Mouse (Mus musculus) small intestine, adult 2 months (tissue): ENCODE results near the gene Specc1l. TPM values are rescaled to one million over a fixed set of nuclear protein-coding genes. Genes with fewer than 3 reads are reported as not detected.
A peak's percentile ranks its signal among the peaks of the same experiment; 100 is the strongest.

Experiments
- H3K27ac ChIP-seq: fragments of 200-500 bp; 2 replicates; pipeline ENCODE4 v1.5.1; 2012; ENCODE audit warnings: low read depth, low read length, control low read depth, inconsistent platforms; ENCODE audit not compliant: insufficient read depth
- H3K27me3 ChIP-seq: fragments of 200-500 bp; 2 replicates; pipeline ENCODE4 v1.6.1; 2012; ENCODE audit warnings: mild to moderate bottlenecking, moderate library complexity, low read length, inconsistent platforms; ENCODE audit not compliant: control insufficient read depth, insufficient read depth
- H3K36me3 ChIP-seq: fragments of 200-500 bp; 2 replicates; pipeline ENCODE4 v1.6.1; 2012; ENCODE audit warnings: mild to moderate bottlenecking, low read length, control low read depth, inconsistent platforms; ENCODE audit not compliant: control insufficient read depth, insufficient read depth
- H3K4me1 ChIP-seq: fragments of 200-500 bp; 2 replicates; pipeline ENCODE4 v1.6.1; 2012; ENCODE audit warnings: low read length, inconsistent platforms, mixed read lengths; ENCODE audit not compliant: control insufficient read depth, insufficient read depth, insufficient read length
- H3K4me3 ChIP-seq: fragments of 200-500 bp; 2 replicates; pipeline ENCODE4 v1.5.1; 2012; ENCODE audit warnings: low read depth, mild to moderate bottlenecking, control low read depth, inconsistent platforms, low read length, moderate library complexity
- CTCF ChIP-seq: fragments of 200-500 bp; IDR thresholded peaks from 2 replicates; pipeline ENCODE4 v1.5.1; 2012; ENCODE audit warnings: low read depth, mild to moderate bottlenecking, control low read depth, inconsistent platforms, low read length, moderate library complexity, mixed read lengths; ENCODE audit not compliant: insufficient replicate concordance, insufficient read length; ENCODE audit errors: extremely low read depth
- POLR2A ChIP-seq: fragments of 200-500 bp; IDR thresholded peaks from 2 replicates; pipeline ENCODE4 v1.6.1; 2012; ENCODE audit warnings: low read depth, mild to moderate bottlenecking, control low read depth, inconsistent platforms, low read length, moderate library complexity
- WGBS: fragments of 180-500 bp; shearing (Covaris S2); methylation state at CpG from one replicate; pipeline ENCODE4 v1.1.7; 2018; 5-methylcytosine and 5-hydroxymethylcytosine counted together
- polyA plus RNA-seq: library from polyadenylated mRNA; depleted of rRNA; stranded (reverse); fragments of >200 nt; gene quantifications from 2 replicates; pipeline ENCODE4 v1.2.3, GENCODE M21; 2012

Specc1l gene
- polyA plus RNA-seq, 1 experiment, result 48.2 TPM

- Histone ChIP-seq H3K27me3 (no peaks in the 10 kb centered on the region), H3K4me1 (no peaks in the 10 kb centered on the region; the same call in 1 of the 2 replicates), H3K36me3 (peaks cover 63% of the 10 kb centered on the region), H3K4me3 (peak overlapping the region; percentile 11), H3K27ac (peak overlapping the region; percentile 69)
- TF ChIP-seq POLR2A (no peak), CTCF (no peak)
- WGBS, result 70% methylated on average over 8 of the region's 8 CpGs
These were observed 35.4 kb upstream of the Specc1l start for GRCm38 (mm10) chr10:75176494-75176893.

GRCm38 (mm10) chr10:75178911-75179310 lies 33.0 kb upstream of the Specc1l start:
- 92% methylated on average over 5 of the region's 5 CpGs for WGBS
- Histone ChIP-seq H3K27ac (no peak overlapping the region), H3K4me3 (no peak overlapping the region), H3K4me1 (no peaks in the 10 kb centered on the region; the same call in 1 of the 2 replicates), H3K36me3 (peaks cover 77% of the 10 kb centered on the region), H3K27me3 (no peaks in the 10 kb centered on the region)
- TF ChIP-seq POLR2A, result no peak
- TF ChIP-seq CTCF, result no peak

- Histone ChIP-seq H3K4me1 (peaks cover under 1% of the 10 kb centered on the region; the same call in 1 of the 2 replicates), H3K4me3 (no peak overlapping the region), H3K36me3 (peaks cover 63% of the 10 kb centered on the region), H3K27ac (no peak overlapping the region), H3K27me3 (no peaks in the 10 kb centered on the region)
- WGBS, result 16% methylated on average over 14 of the region's 14 CpGs
- TF ChIP-seq POLR2A (no peak), CTCF (peak; percentile 96)
These were observed 29.6 kb upstream of the Specc1l start for GRCm38 (mm10) chr10:75182151-75182774.

- 90% methylated on average over 9 of the region's 9 CpGs for WGBS
- Histone ChIP-seq H3K4me1 (peaks cover 6% of the 10 kb centered on the region; the same call in 1 of the 2 replicates), H3K36me3 (peaks cover 38% of the 10 kb centered on the region), H3K27ac (no peak overlapping the region), H3K27me3 (no peaks in the 10 kb centered on the region), H3K4me3 (no peak overlapping the region)
- no peak for TF ChIP-seq POLR2A
- no peak for TF ChIP-seq CTCF
These were observed 27.0 kb upstream of the Specc1l start for GRCm38 (mm10) chr10:75184826-75185225.

GRCm38 (mm10) chr10:75186551-75186950 lies 25.3 kb upstream of the Specc1l start:
- Histone ChIP-seq H3K4me1 (peaks cover 6% of the 10 kb centered on the region; the same call in 1 of the 2 replicates), H3K4me3 (no peak overlapping the region), H3K36me3 (peaks cover 21% of the 10 kb centered on the region), H3K27ac (no peak overlapping the region), H3K27me3 (no peaks in the 10 kb centered on the region)
- WGBS, result 47% methylated on average over 6 of the region's 6 CpGs
- no peak for TF ChIP-seq CTCF
- no peak for TF ChIP-seq POLR2A

GRCm38 (mm10) chr10:75187366-75188056 lies 24.4 kb upstream of the Specc1l start:
- peaks cover 6% of the 10 kb centered on the region; the same call in 1 of the 2 replicates for H3K4me1 ChIP-seq
- no peaks in the 10 kb centered on the region for H3K27me3 ChIP-seq
- H3K4me3 ChIP-seq, result no peak overlapping the region
- no peak for TF ChIP-seq CTCF
- no peak for TF ChIP-seq POLR2A
- peaks cover 13% of the 10 kb centered on the region for H3K36me3 ChIP-seq
- WGBS, result 55% methylated on average over 8 of the region's 8 CpGs
- no peak overlapping the region for H3K27ac ChIP-seq

- Histone ChIP-seq H3K27ac (no peak overlapping the region), H3K4me3 (no peak overlapping the region), H3K27me3 (no peaks in the 10 kb centered on the region), H3K4me1 (peaks cover 6% of the 10 kb centered on the region; the same call in 1 of the 2 replicates), H3K36me3 (no peaks in the 10 kb centered on the region)
- TF ChIP-seq CTCF, result peak; percentile 61; the same call in 1 of the 2 replicates
- no peak for TF ChIP-seq POLR2A
- WGBS, result 60% methylated on average over 7 of the region's 7 CpGs
These were observed 20.2 kb upstream of the Specc1l start for GRCm38 (mm10) chr10:75191647-75192046.
